Mouse (Mus musculus): ENCODE data around the gene Nabp1.

DNA sequence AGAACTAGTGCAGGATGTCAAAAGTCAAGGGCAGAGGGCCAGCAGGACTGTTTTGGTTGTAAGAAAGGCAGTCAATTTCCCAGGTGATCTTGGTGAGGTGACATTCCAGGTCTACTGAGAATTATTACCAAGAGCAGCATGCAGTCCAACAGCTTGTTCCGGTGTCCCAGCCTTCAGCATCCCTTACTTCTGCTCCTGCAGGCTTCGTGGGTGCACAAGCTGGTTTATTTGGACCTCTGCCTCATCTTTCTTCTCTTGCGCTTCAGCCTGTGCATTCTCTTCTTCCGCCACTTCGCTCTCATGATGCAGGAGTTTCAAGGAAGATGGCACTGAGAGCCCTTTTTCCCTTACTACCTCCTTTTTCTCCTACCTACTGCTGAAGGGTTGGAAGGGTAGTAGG is 15.2 kb downstream of the Nabp1 start:
- no peak for TF ChIP-seq CTCF (IDR thresholded peaks at IDR 0.05; ENCODE audit: low read depth)
- TF ChIP-seq EP300 (IDR thresholded peaks at IDR 0.05; ENCODE audit: low read depth), result no peak
